Mouse (Mus musculus): ENCODE measurements around the gene Tagln2.

GRCm38 (mm10) chr1:172509983-172510382 is 10.1 kb downstream of the Tagln2 start:
- TF ChIP-seq CTCF (IDR thresholded peaks at IDR 0.05 in 2 of 3, conservative IDR thresholded peaks at IDR 0.05 in 1 of 3; ENCODE audit: control insufficient read depth in 1 of 3, insufficient read depth in 1 of 3, low read depth in 2 of 3, low read length in 3 of 3, poor library complexity in 1 of 3, severe bottlenecking in 1 of 3) (no peak), ZNF384 (IDR thresholded peaks at IDR 0.05; ENCODE audit: low read depth, low read length) (no peak), POLR2A (IDR thresholded peaks at IDR 0.05; ENCODE audit: control insufficient read depth in 1 of 2, insufficient read depth in 1 of 2, low read depth in 1 of 2, low read length in 2 of 2, poor library complexity in 1 of 2) (no peak), EP300 (IDR thresholded peaks at IDR 0.05; ENCODE audit: low read depth in 1 of 2, low read length in 2 of 2) (no peak), ZKSCAN1 (IDR thresholded peaks at IDR 0.05; ENCODE audit: low read depth, low read length) (no peak), RAD21 (IDR thresholded peaks at IDR 0.05; ENCODE audit: low read depth, low read length) (no peak), MAFK (IDR thresholded peaks at IDR 0.05; ENCODE audit: borderline replicate concordance, low read depth, low read length) (no peak), CHD2 (IDR thresholded peaks at IDR 0.05; ENCODE audit: low read length) (no peak), ELF1 (IDR thresholded peaks at IDR 0.05; ENCODE audit: low read depth, low read length) (no peak)

Measured in MEL (cell line).